Mouse (Mus musculus) retina, adult 2 months (tissue): ENCODE measurements around the gene Hist1h2aa.

ENCODE experiments used
- DNase-seq: peaks from one replicate; pipeline ENCODE4 v3.0.0-alpha.2; 2012; ENCODE audit warnings: low read depth, low spot score

The Hist1h2aa gene

DNA sequence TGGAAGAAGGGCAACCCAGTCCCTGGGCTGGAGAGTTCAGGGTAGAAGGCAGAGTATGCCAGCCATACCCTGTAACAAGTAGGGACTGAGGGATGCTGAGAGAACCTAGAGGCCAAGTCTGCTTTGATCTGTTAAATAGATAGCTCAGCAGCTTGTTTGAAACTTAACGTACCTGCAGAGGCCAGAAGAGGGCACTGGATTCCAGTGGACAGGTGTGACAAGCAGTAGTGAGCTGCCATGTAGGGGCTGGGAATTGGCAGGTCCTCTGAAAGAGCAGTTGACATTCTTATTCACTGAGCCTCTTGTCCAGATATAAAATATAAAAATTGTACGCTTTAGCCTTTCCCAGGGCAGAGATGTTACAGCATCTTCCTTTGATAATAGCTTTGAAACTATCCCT lies 8.6 kb downstream of the Hist1h2aa start:
- DNase-seq, result no peak

DNA sequence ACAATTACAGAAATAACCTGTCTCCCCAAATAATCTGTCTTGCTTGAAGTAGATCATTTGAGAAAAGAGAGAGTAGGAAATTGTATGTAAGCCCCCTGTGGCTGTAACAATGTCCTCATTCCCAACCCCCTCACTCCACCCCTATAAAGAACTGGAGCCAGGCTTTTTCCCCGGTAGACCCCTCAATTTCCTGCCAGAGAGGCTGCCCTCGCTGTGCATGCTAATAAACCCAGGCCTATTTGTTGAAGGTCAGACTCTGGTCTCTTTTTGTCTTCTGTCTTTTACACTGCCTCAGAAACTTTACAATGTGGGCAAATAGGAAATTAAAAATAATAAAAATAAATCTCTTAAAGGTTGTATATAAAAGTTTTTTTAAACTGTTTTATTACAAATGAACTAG lies 12.0 kb downstream of the Hist1h2aa start:
- DNase-seq, result no peak

DNA sequence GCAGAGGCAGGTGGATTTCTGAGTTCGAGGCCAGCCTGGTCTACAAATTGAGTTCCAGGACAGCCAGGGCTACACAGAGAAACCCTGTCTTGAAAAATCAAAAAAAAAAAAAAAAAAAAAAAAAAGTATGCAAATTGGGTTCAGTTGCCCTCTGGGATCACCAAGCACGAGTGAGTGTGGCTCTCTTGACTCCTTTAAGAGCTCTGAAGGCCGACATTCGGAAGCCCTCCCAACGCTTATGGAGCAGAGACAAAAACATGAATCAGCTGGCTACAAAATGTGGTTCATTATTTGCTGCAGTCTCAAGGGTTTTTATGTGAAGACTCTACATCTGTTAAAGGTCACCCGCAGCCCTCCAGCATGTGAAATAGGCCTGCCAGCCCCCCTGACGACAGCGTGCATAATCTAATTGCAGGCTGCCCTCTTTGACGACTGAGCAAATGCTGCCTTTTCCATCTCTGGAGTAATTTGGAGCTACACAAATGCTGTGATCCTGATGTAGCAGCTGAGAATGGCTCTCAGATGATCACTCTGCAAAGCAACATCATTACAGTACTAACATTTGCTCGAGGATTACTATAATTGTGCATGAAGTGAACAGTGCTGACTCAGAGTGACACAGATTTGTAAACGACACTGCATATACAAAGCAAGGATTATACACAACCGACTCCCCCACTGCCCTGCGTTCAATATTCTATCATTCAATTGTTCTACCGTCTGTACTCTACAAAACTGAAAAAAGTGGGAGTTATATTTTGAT lies 15.4 kb downstream of the Hist1h2aa start:
- DNase-seq, result no peak

DNA sequence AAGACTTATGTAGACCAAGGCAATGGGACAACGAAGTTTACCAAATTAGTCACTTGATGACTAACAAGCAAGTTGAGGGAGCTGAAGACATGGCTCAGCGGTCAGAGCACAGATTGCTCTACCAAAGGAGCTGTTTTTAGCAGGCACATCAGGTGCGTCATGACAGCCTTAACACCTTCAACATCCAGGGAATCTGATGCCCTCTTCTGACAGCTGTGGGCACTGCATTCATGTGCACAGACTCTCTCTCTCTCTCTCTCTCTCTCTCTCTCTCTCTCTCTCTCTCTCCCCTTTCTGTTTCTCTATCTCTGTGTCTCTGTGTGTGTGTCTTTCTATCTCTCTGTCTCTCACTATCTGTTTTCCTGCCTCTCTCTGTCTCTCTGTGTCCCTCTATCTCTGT lies 16.7 kb downstream of the Hist1h2aa start:
- DNase-seq, result no peak

DNA sequence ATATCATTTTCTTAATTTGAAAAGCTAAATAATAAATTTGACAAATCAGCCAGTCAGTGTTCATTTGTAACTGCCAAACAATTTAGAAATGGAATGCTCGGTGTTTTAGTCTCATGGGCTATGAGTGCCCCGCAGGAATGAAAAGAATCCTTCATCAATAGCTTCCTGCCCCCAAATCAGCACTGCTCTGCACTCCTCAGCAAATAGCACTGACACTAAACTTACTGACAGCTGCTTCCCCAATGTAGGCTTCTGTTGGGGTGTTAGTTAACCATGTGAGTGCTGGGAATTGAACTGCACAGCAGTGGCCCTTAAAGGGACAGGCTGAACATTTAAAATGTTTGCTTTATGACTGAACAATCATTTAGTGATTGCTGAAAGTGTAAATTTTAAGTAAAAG lies 25.5 kb downstream of the Hist1h2aa start:
- no peak for DNase-seq

DNA sequence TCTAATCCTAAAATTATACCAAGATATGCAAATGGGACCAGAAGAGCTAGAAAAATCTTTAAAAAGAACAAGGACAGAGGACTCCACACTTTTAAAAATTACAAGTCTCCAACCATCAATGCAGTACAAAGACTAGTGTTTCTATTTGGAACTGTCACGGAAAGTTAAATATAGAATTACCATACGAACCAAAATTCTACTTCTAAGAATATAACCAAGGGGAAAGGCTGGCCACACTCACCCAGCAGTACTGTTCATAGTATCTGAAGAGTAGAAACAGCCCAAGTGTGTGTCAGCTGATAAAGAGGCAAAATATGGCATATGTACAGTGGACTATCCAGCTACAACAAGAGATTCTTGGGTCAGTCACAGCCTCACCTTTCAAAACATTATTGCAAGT lies 30.6 kb downstream of the Hist1h2aa start:
- DNase-seq, result no peak

DNA sequence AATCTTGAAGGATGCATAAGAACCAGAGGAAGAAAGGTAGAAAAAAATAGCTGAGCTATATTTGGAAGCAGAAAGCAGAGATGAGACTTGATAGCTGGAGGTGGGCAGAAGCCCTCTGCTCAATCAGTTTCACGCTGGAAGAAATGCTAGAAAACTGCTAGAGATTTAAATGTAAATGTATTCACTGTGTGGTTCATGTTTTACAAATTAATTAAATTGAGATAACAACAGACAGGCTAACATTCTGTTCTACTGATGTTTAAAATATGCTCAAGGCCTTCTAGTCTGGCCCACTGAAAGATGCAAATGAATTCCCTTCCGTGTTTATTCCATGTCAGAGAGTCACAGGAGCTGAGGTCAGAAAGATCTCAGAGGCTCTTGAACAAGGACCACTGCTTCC lies 37.6 kb downstream of the Hist1h2aa start:
- DNase-seq, result no peak

DNA sequence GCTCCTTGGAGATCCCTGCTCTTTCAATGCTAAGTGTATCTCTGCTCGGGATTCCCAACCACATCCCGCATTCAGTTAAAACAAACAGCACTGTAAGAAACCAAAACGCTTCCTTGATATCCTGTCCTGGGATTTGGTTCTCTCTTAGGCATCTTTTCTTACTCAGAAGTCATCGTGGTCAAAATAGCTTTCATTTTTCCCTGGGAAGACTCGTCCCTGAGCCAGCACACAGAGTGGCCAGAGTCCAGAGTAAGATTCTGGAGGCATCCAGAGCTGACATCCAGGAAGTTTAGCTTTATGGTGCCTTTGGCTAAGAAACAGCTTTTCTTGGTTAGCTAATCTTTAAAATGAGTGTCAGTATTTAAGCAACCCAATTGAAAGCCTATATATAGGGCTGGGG lies 38.0 kb downstream of the Hist1h2aa start:
- DNase-seq, result no peak
